Mouse (Mus musculus) embryonic fibroblast, embryonic 13.5 days (primary cell): ENCODE measurements around the gene Tbccd1. TPM values are rescaled to one million over a fixed set of nuclear protein-coding genes. Genes with fewer than 3 reads are reported as not detected.

Source experiments
- H3K27ac ChIP-seq: 2 replicates; pipeline ENCODE4 v1.5.1; 2012; ENCODE audit warnings: low read length, control low read depth, inconsistent platforms; ENCODE audit not compliant: insufficient read depth
- H3K4me1 ChIP-seq: 2 replicates; pipeline ENCODE4 v1.6.1; 2011; ENCODE audit warnings: low read length; ENCODE audit not compliant: control insufficient read depth, insufficient read depth
- H3K4me3 ChIP-seq: 2 replicates; pipeline ENCODE4 v1.5.1; 2011; ENCODE audit warnings: mild to moderate bottlenecking, control low read depth, low read length; ENCODE audit not compliant: insufficient read depth
- CTCF ChIP-seq: IDR thresholded peaks from 2 replicates; pipeline ENCODE4 v1.5.1; 2011; ENCODE audit warnings: mild to moderate bottlenecking, control low read depth, low read length, moderate library complexity, borderline replicate concordance; ENCODE audit not compliant: insufficient read depth
- POLR2A ChIP-seq: IDR thresholded peaks from 2 replicates; pipeline ENCODE4 v1.6.1; 2011; ENCODE audit warnings: low read depth, mild to moderate bottlenecking, control low read depth, low read length, moderate library complexity
- polyA plus RNA-seq: library from polyadenylated mRNA; stranded (reverse); fragments of >200 nt; gene quantifications from 2 replicates; pipeline ENCODE4 v1.2.4, GENCODE M21; 2011; ENCODE audit warnings: low read depth; ENCODE audit not compliant: missing spikeins, insufficient read length

Gene Tbccd1
- polyA plus RNA-seq, 1 experiment = 15.9 TPM

GRCm38 (mm10) chr16:22873369-22873768 is 15.9 kb upstream of the Tbccd1 start:
- TF ChIP-seq CTCF (no peak), POLR2A (no peak)
- no peaks in the 10 kb centered on the region for H3K4me1 ChIP-seq
- no peak overlapping the region for H3K27ac ChIP-seq
- H3K4me3 ChIP-seq = no peak overlapping the region

GRCm38 (mm10) chr16:22872397-22872796 is 14.9 kb upstream of the Tbccd1 start:
- Histone ChIP-seq H3K4me1 (no peaks in the 10 kb centered on the region), H3K4me3 (no peak overlapping the region), H3K27ac (no peak overlapping the region)
- TF ChIP-seq POLR2A (no peak), CTCF (no peak)

- Histone ChIP-seq H3K27ac (no peak overlapping the region), H3K4me3 (peak overlapping the region; percentile 77)
- no peak for TF ChIP-seq CTCF
- TF ChIP-seq POLR2A = no peak
These were observed 696 bp downstream of the Tbccd1 start for GRCm38 (mm10) chr16:22856773-22857172.

DNA sequence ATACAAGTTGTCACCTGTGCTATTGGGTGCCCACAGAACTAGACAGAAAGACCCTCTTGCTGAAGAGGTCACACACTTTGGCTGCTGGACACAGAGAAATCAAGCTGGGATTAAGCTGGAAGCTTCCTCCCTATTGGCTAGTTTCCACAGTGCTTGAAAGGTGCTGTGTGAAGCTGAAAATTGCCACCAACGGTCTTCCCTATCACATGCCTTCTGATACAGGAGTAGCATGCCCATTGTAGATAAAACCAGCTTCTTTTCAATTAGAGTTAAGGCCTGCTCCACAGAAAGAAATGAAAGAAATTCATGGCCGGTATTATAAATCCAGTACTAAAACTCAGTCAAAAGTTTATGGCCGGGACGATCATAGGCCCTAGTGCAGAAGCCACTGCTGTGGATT is 4.8 kb downstream of the Tbccd1 start:
- H3K4me3 ChIP-seq = no peak overlapping the region
- peaks cover 5% of the 10 kb centered on the region; the same call in 1 of the 2 replicates for H3K4me1 ChIP-seq
- TF ChIP-seq POLR2A = no peak
- no peak for TF ChIP-seq CTCF
- H3K27ac ChIP-seq = no peak overlapping the region

More at GRCm38 (mm10) chr16:22856773-22857172, 696 bp downstream of the Tbccd1 start:
- H3K4me1 ChIP-seq = peaks cover 1% of the 10 kb centered on the region; the same call in 1 of the 2 replicates

- peak overlapping the region; percentile 59; the same call in 1 of the 2 replicates for H3K27ac ChIP-seq
- peaks cover 7% of the 10 kb centered on the region; the same call in 1 of the 2 replicates for H3K4me1 ChIP-seq
- no peak overlapping the region for H3K4me3 ChIP-seq
- TF ChIP-seq POLR2A = no peak
- no peak for TF ChIP-seq CTCF
These were observed 9.1 kb downstream of the Tbccd1 start for GRCm38 (mm10) chr16:22848331-22848730.

GRCm38 (mm10) chr16:22847686-22848085 is 9.8 kb downstream of the Tbccd1 start:
- Histone ChIP-seq H3K4me1 (peaks cover 7% of the 10 kb centered on the region; the same call in 1 of the 2 replicates), H3K27ac (0 out of 2 replicates have a peak overlapping the region, but pooled peaks have one; percentile 25), H3K4me3 (no peak overlapping the region)
- TF ChIP-seq CTCF (no peak), POLR2A (no peak)

DNA sequence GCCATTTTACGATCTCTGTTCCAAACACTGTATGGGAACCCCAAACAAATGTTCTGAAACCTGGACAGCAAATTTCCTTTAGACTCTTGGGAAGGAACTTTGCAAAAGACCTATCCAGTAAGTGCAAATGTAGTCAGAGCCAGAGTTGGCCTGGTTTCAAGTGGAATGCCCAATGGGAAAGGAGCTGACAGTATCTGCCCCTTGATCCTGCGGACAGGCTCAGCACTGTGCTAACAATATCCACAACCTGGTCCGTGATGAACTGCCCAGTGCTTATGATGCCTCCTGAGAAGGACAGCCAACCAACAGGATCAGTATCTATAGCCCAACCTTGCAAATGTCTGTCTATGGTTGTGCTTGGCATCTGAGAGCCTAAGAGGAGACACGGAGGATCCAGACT is 12.0 kb downstream of the Tbccd1 start:
- TF ChIP-seq POLR2A = no peak
- TF ChIP-seq CTCF = no peak
- no peak overlapping the region for H3K4me3 ChIP-seq
- H3K4me1 ChIP-seq = peaks cover 7% of the 10 kb centered on the region
- H3K27ac ChIP-seq = no peak overlapping the region

DNA sequence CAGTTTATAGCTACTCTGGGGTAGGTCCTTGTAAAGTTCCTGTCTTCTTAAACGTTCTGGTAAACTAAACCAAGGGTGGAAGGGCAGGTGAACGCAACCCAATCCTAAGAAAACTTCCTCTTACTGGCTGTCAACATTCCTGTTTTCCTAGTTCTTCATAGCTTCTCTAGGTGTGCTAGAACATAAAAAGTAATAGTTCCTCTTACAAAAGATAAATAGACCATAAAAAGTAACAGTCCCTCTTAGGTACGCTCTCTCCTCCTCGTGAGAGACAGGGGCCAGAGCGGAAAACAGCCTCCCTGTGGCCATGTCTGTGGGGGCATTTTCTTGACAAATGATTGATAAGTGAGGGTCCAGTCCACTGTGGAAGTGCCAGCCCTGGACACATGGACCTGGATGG is 12.6 kb downstream of the Tbccd1 start:
- H3K27ac ChIP-seq = no peak overlapping the region
- TF ChIP-seq POLR2A (no peak), CTCF (no peak)
- peaks cover 13% of the 10 kb centered on the region for H3K4me1 ChIP-seq
- H3K4me3 ChIP-seq = no peak overlapping the region

DNA sequence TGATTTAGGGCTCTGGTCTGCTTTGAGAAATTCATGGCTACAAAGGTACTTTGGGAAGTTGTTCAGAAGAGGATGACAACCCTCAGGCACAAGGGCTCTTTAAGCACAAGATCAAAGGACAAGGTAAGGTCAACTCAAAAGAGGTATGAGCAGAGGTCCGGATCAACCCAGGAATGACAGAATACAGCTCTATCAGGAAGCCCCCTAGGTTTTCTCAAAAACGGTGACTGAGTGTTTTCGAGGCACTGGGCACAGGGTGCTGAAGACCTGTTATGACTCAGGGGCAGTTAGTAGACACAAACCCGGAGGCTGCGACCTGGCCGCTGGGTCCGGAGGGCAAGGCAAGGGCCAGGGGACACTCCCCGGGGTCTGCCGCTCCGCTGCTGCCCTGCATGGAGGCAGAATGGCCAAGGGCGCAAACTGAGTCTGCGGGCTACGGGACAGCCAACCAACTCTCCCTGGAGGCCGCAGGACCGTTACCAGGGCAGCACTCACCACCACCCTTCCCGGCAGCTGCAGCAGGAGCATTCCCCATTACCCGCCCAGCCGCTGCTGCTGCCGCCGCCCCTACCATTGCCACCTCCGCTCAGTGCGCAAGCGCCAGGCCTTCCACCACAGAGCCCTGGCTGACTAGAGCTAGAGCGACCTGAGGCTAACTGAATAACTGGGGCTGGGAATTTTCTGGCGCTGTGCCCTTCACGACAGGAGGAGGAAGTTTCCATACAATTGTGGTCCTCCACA is 13.2 kb downstream of the Tbccd1 start:
- Histone ChIP-seq H3K4me3 (peak overlapping the region; percentile 49), H3K27ac (no peak overlapping the region), H3K4me1 (peaks cover 16% of the 10 kb centered on the region)
- TF ChIP-seq POLR2A = peak; percentile 83
- no peak for TF ChIP-seq CTCF

- H3K4me3 ChIP-seq = no peak overlapping the region
- H3K27ac ChIP-seq = no peak overlapping the region
- TF ChIP-seq POLR2A (no peak), CTCF (no peak)
- peaks cover 18% of the 10 kb centered on the region for H3K4me1 ChIP-seq
These were observed 14.6 kb downstream of the Tbccd1 start for GRCm38 (mm10) chr16:22842871-22843270.
